Mouse (Mus musculus) kidney, embryonic 14.5 days (tissue): ENCODE measurements around the gene Daam1. TPM values are rescaled to one million over a fixed set of nuclear protein-coding genes. Genes with fewer than 3 reads are reported as not detected.
A peak's percentile ranks its signal among the peaks of the same experiment; 100 is the strongest.

ENCODE experiments used
- ATAC-seq: fragments of 200-750 bp; cut with Nextera tagmentation; 2 replicates; pipeline ENCODE4 v1.8.0; 2017; ENCODE audit warnings: moderate number of reproducible peaks, mild to moderate bottlenecking, moderate TSS enrichment, moderate library complexity; ENCODE audit not compliant: low FRiP score, low TSS enrichment
- H3K27ac ChIP-seq: fragments of 300-500 bp; sonication (generic); 2 replicates; pipeline ENCODE4 v1.5.1; 2014; ENCODE audit warnings: low read depth, mild to moderate bottlenecking, low read length, moderate library complexity, mixed read lengths
- H3K27me3 ChIP-seq: fragments of 300-500 bp; sonication (generic); 2 replicates; pipeline ENCODE4 v1.6.1; 2014; ENCODE audit warnings: mild to moderate bottlenecking, low read length; ENCODE audit not compliant: control insufficient read depth, insufficient read depth
- H3K36me3 ChIP-seq: fragments of 300-500 bp; sonication (generic); 2 replicates; pipeline ENCODE4 v1.6.1; 2014; ENCODE audit warnings: low read length, mixed read lengths; ENCODE audit not compliant: control insufficient read depth, insufficient read depth
- H3K4me1 ChIP-seq: fragments of 300-500 bp; sonication (generic); 2 replicates; pipeline ENCODE4 v1.6.1; 2014; ENCODE audit warnings: low read length, mixed read lengths; ENCODE audit not compliant: control insufficient read depth, insufficient read depth
- H3K4me2 ChIP-seq: fragments of 300-500 bp; sonication (generic); replicated peaks from 2 replicates; pipeline ENCODE4 v1.6.1; 2014; ENCODE audit warnings: low read depth, mild to moderate bottlenecking, low read length
- H3K4me3 ChIP-seq: fragments of 300-500 bp; sonication (generic); 2 replicates; pipeline ENCODE4 v1.5.1; 2014; ENCODE audit warnings: mild to moderate bottlenecking, low read length
- H3K9ac ChIP-seq: fragments of 300-500 bp; sonication (generic); 2 replicates; pipeline ENCODE4 v1.6.1; 2014; ENCODE audit warnings: low read depth, mild to moderate bottlenecking, low read length, moderate library complexity
- H3K9me3 ChIP-seq: fragments of 300-500 bp; sonication (generic); 2 replicates; pipeline ENCODE4 v1.6.1; 2016; ENCODE audit warnings: low read length; ENCODE audit not compliant: control insufficient read depth
- WGBS: fragments of 180-500 bp; shearing (Covaris S2); extraction: QIAGEN DNeasy Blood & Tissue Kit; methylation state at CpG from one replicate; pipeline ENCODE4 v1.1.7; 2014; 5-methylcytosine and 5-hydroxymethylcytosine counted together
- polyA plus RNA-seq: library from polyadenylated mRNA; unstranded; fragments of >200 nt; fragmentation: Nextera tagmentation; extraction: Ambion mirVana; gene quantifications from 2 replicates; pipeline ENCODE4 v1.2.1, GENCODE M21; 2014

Daam1 gene
- polyA plus RNA-seq, 1 experiment from 2014 or later, result 13.0 TPM

DNA sequence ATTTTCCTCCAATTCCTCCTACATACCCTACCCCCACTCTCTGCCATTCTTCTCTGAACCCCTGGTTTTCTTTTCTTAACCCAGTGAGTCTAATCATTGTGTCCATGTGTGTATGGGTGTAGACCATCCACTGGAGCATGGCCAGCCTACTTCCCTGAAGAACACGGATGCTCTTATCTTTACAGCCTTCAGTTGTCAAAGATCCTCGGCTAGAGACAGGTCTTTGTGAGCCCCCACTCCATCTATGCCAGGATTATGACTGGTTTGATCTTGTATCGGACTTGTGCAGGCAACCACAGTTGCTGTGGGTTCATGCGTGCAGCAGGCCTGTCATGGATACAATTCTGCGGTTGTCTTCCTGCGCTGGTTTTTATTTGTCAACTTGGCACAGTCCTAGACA, 71.0 kb downstream of the Daam1 start:
- Histone ChIP-seq H3K36me3 (peaks cover 5% of the 10 kb centered on the region; the same call in 1 of the 2 replicates), H3K9me3 (no peaks in the 10 kb centered on the region), H3K27me3 (no peaks in the 10 kb centered on the region), H3K4me3 (no peak overlapping the region), H3K27ac (no peak overlapping the region), H3K4me1 (peaks cover 2% of the 10 kb centered on the region; the same call in 1 of the 2 replicates), H3K9ac (no peak overlapping the region), H3K4me2 (no peak overlapping the region)
- no peak for ATAC-seq
- 95% methylated on average over 6 of the region's 6 CpGs for WGBS

DNA sequence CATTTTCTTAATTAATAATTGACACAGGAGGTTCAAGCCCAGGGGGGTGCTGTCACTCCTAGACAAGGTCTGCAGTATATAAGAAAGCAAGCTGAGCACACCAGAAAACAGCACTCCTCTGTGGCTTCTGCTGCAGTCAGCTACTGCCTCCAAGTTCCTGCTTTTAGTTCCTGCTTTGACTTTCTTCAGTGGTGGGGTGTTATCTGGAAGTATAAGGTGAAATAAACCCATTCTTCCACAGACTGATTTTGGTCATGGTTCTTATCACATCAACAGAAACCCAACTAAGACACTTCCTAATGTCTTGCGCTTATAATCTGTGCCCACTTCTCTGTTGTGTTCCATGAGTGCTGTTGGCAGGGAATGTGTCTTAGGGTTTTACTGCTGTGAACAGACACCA, 71.4 kb downstream of the Daam1 start:
- Histone ChIP-seq H3K9ac (no peak overlapping the region), H3K27me3 (no peaks in the 10 kb centered on the region), H3K36me3 (peaks cover 2% of the 10 kb centered on the region; the same call in 1 of the 2 replicates), H3K4me2 (no peak overlapping the region), H3K4me1 (peaks cover 3% of the 10 kb centered on the region; the same call in 1 of the 2 replicates), H3K4me3 (no peak overlapping the region), H3K27ac (no peak overlapping the region), H3K9me3 (no peaks in the 10 kb centered on the region)
- no peak for ATAC-seq
- WGBS, result 97% methylated on average over 1 of the region's 1 CpGs

DNA sequence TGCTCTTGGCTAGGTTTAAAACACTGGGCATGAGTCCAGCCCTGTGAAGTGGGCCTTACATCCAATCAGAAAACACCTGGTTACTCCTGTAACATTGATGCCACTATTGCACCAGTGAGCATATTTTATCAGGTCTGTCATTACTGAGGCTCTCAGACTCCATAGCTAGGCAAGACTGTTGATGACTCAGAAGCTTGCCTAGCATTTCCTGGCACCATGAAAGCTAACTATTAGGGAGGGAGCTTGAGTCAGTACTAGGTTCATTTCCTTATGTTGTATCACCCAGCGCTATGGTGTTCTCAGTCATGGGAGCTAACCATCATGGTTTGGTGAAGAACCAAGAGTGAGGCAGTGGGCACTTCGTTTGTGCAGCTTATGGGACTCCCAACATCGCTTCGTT, 72.3 kb downstream of the Daam1 start:
- H3K9me3 ChIP-seq, result no peaks in the 10 kb centered on the region
- H3K4me2 ChIP-seq, result no peak overlapping the region
- H3K27me3 ChIP-seq, result no peaks in the 10 kb centered on the region
- 96% methylated on average over 4 of the region's 4 CpGs for WGBS
- no peak overlapping the region for H3K9ac ChIP-seq
- H3K4me3 ChIP-seq, result no peak overlapping the region
- H3K36me3 ChIP-seq, result no peaks in the 10 kb centered on the region
- H3K27ac ChIP-seq, result no peak overlapping the region
- no peak for ATAC-seq
- peaks cover 3% of the 10 kb centered on the region; the same call in 1 of the 2 replicates for H3K4me1 ChIP-seq

DNA sequence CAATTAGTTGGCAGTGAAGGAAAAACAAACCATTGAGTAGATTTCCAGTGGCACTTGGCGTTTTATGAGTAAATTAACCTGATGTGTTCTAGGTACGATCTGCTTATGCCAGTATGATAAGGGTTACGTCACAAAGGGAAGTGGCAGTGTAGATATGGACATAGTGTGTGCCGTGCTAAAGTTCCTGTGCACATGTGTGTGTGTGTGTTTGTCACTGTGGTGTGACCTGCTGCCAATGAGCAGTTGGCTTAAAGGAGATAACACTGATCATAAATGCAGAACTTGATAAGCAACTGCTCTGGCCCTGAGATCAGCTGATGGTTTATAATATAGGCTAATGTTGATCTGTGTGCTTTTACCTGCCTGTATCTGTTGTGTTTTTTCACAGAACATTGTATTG, 73.4 kb downstream of the Daam1 start:
- Histone ChIP-seq H3K4me3 (no peak overlapping the region), H3K4me2 (no peak overlapping the region), H3K9ac (no peak overlapping the region), H3K36me3 (no peaks in the 10 kb centered on the region), H3K4me1 (peaks cover 3% of the 10 kb centered on the region; the same call in 1 of the 2 replicates), H3K9me3 (no peaks in the 10 kb centered on the region), H3K27me3 (no peaks in the 10 kb centered on the region), H3K27ac (no peak overlapping the region)
- WGBS, result 88% methylated on average over 4 of the region's 4 CpGs
- ATAC-seq, result no peak

DNA sequence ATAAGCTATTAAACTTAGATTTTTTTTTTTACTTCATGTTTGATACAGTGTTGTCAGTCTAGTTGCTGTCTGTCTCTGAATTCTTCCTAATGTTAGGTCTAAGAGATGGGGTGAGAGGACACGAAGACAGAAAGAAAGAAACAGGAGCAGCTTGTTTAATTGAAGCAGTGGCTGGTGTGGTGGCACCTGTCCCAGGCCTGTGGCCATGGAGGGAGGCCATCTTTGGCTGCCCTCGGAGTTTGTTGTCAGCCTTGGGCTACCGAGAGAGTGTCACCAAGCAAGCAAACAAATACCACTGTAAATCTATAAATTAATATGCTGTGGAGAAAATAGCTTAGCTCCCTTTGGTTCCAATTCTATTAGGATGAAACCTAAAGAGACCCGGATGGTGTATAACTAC, 74.0 kb downstream of the Daam1 start:
- Histone ChIP-seq H3K4me2 (no peak overlapping the region), H3K27me3 (no peaks in the 10 kb centered on the region), H3K36me3 (no peaks in the 10 kb centered on the region), H3K4me1 (peaks cover 3% of the 10 kb centered on the region; the same call in 1 of the 2 replicates), H3K27ac (no peak overlapping the region), H3K9me3 (no peaks in the 10 kb centered on the region), H3K9ac (no peak overlapping the region), H3K4me3 (no peak overlapping the region)
- WGBS, result 77% methylated on average over 4 of the region's 4 CpGs
- ATAC-seq, result no peak

DNA sequence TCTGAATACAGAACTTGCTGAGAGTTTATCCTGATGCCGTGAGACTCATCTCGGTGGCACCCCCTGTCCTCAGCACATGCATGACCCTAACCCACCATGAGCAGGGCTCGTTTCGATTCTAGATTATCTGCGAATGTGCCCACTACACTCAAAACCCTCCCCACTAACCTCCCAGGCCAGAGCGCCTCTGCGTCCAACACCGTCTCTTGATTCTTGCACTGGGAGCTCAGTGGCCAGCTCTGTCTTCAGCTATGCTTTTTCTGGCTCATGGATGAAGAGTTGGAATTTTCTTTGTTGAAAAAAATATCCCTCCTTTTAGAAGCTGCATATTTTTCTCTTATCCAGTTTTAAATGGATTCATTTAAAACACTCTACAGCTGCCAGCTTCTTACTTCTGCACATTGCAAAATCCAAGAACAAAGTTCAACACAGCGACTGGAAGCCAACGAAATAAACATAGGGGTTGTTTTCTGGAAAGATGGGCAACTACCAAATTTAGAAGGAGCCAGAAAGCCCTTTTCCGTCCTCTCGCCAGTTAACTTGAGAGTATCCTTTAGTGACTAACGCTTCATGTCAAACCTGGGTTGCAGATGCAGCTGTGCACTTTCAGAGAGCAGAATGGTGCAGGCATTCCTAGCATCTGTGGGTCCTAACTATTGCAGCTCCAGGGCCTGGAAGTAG, 74.9 kb downstream of the Daam1 start:
- Histone ChIP-seq H3K36me3 (no peaks in the 10 kb centered on the region), H3K4me3 (no peak overlapping the region), H3K4me2 (no peak overlapping the region), H3K9me3 (no peaks in the 10 kb centered on the region), H3K9ac (no peak overlapping the region), H3K27me3 (no peaks in the 10 kb centered on the region), H3K27ac (no peak overlapping the region), H3K4me1 (peaks cover 7% of the 10 kb centered on the region)
- 91% methylated on average over 13 of the region's 13 CpGs for WGBS
- ATAC-seq, result no peak

DNA sequence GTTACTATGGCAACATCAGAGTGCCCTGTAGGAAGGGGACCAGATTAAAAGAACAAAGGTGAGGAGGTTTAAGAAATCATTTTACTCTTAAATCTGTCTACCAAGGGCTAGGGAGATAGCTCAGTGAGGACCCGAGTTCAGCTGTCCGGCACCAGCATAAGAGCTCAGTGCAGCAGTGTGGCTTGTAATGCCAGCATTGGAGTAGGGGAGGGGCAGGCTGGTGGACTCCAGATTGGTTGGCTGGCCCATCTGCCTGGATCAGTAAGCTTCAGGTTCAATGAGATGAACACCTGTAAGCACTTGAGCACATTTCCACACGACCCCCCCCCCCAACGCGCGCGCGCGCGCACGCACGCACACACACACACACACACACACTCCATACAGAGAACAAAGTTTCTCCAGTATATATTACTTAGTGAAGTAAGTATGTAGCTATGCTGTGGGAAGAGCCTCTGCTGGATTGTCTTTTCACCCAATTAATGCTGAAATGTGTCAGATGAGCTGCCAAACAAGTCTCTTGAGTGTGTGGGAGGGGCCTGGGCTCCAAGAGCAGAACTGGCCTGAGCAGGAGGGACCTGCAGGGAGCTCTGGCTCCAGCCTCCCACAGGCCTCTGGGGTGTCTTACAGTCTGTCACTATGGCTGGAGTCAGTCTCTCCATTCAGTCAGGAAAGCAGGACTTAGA, 75.8 kb downstream of the Daam1 start:
- no peaks in the 10 kb centered on the region for H3K9me3 ChIP-seq
- H3K36me3 ChIP-seq, result no peaks in the 10 kb centered on the region
- H3K4me3 ChIP-seq, result no peak overlapping the region
- no peak overlapping the region for H3K9ac ChIP-seq
- peak; percentile 64; the same call in 1 of the 2 replicates for ATAC-seq
- H3K27me3 ChIP-seq, result no peaks in the 10 kb centered on the region
- H3K4me2 ChIP-seq, result no peak overlapping the region
- peaks cover 7% of the 10 kb centered on the region for H3K4me1 ChIP-seq
- no peak overlapping the region for H3K27ac ChIP-seq
- 89% methylated on average over 12 of the region's 12 CpGs for WGBS

DNA sequence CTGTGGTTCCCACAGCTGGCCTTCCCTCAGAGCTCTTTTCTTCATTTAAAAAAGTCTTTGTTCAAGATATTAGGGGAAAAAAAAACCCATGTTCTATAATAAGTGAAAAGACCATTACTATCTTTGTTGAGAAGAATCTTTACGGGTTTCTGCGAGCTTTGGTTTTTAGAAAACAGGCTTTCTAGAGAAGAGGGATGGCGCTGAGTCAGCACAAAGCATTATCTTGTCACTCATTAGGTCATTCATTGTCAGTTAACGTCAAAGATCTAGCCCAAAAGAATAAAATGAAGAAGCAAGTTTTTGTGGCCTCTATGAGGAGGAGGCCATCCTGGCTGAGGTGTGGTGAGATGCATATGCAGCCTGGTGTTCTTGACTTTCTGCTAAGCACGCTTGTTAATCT, 78.1 kb downstream of the Daam1 start:
- Histone ChIP-seq H3K4me3 (no peak overlapping the region), H3K9me3 (no peaks in the 10 kb centered on the region), H3K36me3 (no peaks in the 10 kb centered on the region), H3K4me1 (peaks cover 11% of the 10 kb centered on the region), H3K27ac (no peak overlapping the region), H3K9ac (no peak overlapping the region), H3K27me3 (no peaks in the 10 kb centered on the region), H3K4me2 (no peak overlapping the region)
- 94% methylated on average over 5 of the region's 5 CpGs for WGBS
- no peak for ATAC-seq

DNA sequence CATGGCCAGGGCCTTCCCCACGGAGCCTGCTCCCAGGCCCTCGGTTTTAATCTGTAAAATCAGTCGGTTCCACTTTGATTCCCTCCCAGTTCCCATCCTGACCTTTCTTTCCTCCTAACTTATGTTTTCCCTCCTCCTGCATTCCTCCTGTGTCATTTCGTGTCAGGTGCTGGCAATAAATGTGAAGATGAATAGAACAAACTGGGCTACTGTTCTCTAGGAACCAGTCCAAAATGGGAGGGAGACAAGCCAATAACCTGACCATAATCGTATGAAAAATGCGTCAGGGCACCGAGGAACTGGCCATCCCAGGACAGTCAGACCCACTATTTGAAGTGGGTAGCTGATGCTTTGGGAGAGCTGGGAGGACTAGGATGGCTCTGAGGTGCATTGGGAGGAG, 79.4 kb downstream of the Daam1 start:
- no peak for ATAC-seq
- WGBS, result 56% methylated on average over 7 of the region's 7 CpGs
- Histone ChIP-seq H3K9me3 (no peaks in the 10 kb centered on the region), H3K9ac (no peak overlapping the region), H3K4me1 (peaks cover 13% of the 10 kb centered on the region), H3K27me3 (no peaks in the 10 kb centered on the region), H3K36me3 (no peaks in the 10 kb centered on the region), H3K4me3 (no peak overlapping the region), H3K27ac (0 out of 2 replicates have a peak overlapping the region, but pooled peaks have one; percentile 9), H3K4me2 (no peak overlapping the region)
